Mouse (Mus musculus) megakaryocyte-erythroid progenitor cell, adult 5 weeks (primary cell): ENCODE measurements around the gene Ccdc9. TPM values are rescaled to one million over a fixed set of nuclear protein-coding genes. Genes with fewer than 3 reads are reported as not detected.

Source experiments
- polyA plus RNA-seq: library from polyadenylated mRNA; stranded (reverse); fragments of >175 nt; gene quantifications from 2 replicates; pipeline ENCODE4 v1.2.3, GENCODE M21; 2012

The Ccdc9 gene
- polyA plus RNA-seq = 111 and 203 TPM in 2 replicates

DNA sequence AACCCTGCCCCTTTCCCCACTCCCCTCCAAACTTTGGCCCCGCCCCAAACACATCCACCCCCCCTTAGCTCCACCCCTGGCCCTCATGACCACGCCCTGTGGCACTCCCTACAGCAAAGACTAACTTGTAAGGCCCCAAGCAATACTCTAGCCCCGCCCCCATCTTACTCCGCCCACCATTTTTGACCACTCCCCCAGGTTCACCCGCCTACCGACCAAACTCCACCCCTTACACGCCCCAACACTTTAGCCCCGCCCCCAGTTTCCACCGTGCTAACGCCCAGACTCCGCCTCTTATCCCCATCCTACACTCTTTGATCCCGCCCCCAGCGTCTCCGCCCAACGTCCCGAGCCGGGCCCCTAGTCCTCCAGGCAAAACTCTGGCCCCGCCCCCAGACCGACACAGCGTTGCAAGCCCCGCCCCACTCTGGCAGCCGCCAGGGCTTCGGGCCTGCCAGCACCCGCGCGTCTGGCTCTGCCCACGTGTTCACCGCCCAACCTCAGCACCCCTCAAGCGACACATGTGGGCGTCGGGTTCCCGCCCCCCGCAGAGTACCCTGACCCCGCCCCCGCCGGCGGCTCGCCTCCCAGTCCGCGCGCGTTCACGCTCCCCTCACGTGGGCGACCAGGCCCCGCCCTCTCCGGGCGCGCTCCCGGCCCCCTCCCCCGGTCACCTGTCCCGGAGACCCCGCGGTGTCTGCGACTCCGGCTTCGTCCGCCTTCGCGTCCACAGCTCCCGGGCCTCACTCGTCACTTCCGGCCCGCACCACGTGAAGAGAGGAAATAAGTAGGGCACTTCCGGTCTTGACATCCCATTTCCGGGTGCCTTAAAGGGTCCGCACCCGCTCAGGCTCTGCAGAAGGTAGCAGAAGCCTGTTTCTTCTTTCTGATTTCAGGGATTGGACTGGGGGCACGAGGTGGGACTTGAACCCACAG, at the start of gene Ccdc9:
Ccdc9 (minus strand) TSS at position 770 of the 936 bp plus-strand sequence.

GRCm38 (mm10) chr7:16308093-16308492, 21.5 kb upstream of the Ccdc9 start, which contains the start of gene Bbc3:
Bbc3 (plus strand) TSS chr7:16308393.

GRCm38 (mm10) chr7:16273081-16273765, 13.4 kb downstream of the Ccdc9 start, which contains the start of gene Inafm1:
Inafm1 (minus strand) TSS chr7:16273617.

DNA sequence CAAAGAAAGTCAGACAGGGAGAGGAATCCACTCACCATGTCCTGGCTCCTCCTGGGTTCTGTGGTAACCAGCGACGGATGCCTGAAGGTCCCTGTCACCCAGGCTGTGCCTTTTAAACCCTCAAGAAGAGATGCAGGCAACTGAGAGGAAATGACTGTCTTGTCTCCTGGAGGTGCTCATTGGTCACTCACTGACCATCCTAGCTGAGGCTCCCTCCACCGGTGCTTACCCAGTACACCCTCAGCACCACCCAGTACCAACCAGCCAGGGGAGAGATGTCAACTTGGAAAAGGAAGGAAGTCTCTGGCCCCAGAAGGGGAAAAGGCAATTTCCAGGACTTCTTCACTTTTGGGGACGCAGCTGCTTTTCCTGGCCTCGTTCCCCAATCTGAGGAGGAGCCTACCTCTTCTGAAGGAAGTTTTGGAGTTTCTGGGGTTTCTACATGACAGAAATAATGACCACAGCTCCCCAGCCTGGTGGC, 27.4 kb downstream of the Ccdc9 start, which contains the start of gene C5ar1:
C5ar1 (minus strand) TSS at position 431 of the 481 bp plus-strand sequence.

DNA sequence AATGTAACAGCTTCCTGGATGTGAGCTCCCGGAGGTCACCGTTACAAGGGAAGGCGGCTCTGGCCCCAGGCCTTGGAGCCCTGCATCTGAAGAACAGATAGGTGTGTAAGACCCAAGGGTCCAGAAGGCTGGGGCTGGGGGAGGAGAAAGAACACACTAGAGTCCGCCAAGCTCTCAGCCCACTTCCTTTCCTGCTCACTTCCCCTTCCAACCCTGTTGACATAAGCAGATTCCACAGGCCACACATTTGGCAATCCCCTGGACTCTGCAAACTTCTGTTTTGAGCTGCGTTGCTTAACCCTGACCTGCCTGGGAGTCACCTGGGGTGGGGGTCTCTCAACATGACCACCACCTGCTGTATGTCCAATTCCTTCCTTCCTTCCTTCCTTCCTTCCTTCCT, 42.5 kb downstream of the Ccdc9 start, which contains the start of gene C5ar2:
C5ar2 (minus strand) TSS at position 88 of the 400 bp plus-strand sequence.

Other genes starting within 250 kb of the Ccdc9 start
- gene Bicra, start 238.9 kb downstream of the Ccdc9 start, polyA plus RNA-seq = 63.5 and 81.0 TPM in 2 replicates
- gene Zfp541, start 225.0 kb downstream of the Ccdc9 start, polyA plus RNA-seq = 0.04 and 0.11 TPM in 2 replicates
- 160 and 181 TPM in 2 replicates for gene Napa, start 188.3 kb downstream of the Ccdc9 start, polyA plus RNA-seq
- gene Kptn, start 166.9 kb downstream of the Ccdc9 start, polyA plus RNA-seq = 28.6 and 33.0 TPM in 2 replicates
- 0.02 and 0.04 TPM in 2 replicates for gene Slc8a2, start 157.0 kb downstream of the Ccdc9 start, polyA plus RNA-seq
- 0.96 and 1.4 TPM in 2 replicates for gene Meis3, start 111.7 kb downstream of the Ccdc9 start, polyA plus RNA-seq
- 33.3 and 38.6 TPM in 2 replicates for gene Dhx34, start 64.8 kb downstream of the Ccdc9 start, polyA plus RNA-seq
- 0.11 and 0.22 TPM in 2 replicates for gene C5ar2, start 42.6 kb downstream of the Ccdc9 start, polyA plus RNA-seq
- 0.80 and 2.1 TPM in 2 replicates for gene C5ar1, start 27.3 kb downstream of the Ccdc9 start, polyA plus RNA-seq
- gene Inafm1, start 13.2 kb downstream of the Ccdc9 start, polyA plus RNA-seq = 61.1 and 83.1 TPM in 2 replicates
- 373 and 459 TPM in 2 replicates for gene Bbc3, start 21.6 kb upstream of the Ccdc9 start, polyA plus RNA-seq
- 37.8 and 49.3 TPM in 2 replicates for gene Sae1, start 101.0 kb upstream of the Ccdc9 start, polyA plus RNA-seq
- gene Zc3h4, start 114.1 kb upstream of the Ccdc9 start, polyA plus RNA-seq = 133 and 161 TPM in 2 replicates
- 178 and 187 TPM in 2 replicates for gene Tmem160, start 166.0 kb upstream of the Ccdc9 start, polyA plus RNA-seq
- not detected in 2 replicates for gene Npas1, start 190.9 kb upstream of the Ccdc9 start, polyA plus RNA-seq